Mouse (Mus musculus) megakaryocyte, embryonic 14.5 days (primary cell): Measurements from ENCODE around the gene Hist1h2ae.

Experiments
- FLI1 ChIP-seq: IDR thresholded peaks from 2 replicates; pipeline ENCODE4 v1.6.1; 2012; ENCODE audit warnings: low read length, inconsistent platforms, mixed read lengths
- GATA1 ChIP-seq: IDR thresholded peaks from 3 replicates; pipeline ENCODE4 v1.6.1; 2012; ENCODE audit warnings: mixed read lengths, low read length, inconsistent platforms, borderline replicate concordance

DNA sequence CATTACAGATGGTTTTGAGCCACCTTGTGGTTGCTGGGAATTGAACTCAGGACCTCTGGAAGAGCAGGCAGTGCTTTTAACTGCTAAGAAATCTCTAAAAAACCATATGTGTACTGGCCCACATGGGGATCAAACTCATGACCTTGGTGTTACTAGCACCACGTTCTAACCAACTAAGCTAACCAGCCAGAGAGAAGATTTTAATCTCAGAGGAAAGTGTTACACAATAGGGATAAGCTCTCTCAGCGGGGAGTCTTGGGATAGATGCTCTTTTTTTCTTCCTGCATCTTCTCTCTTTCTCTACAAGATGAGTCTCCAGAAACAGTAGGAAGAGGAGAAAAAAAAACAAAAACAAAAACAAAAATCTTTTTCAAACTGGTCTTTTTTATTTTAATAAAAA, 39.4 kb upstream of the Hist1h2ae start:
- no peak for TF ChIP-seq GATA1
- TF ChIP-seq FLI1 = no peak
